Mouse (Mus musculus) CH12.LX (cell line): ENCODE measurements at regions not wholly inside any gene's neighbourhood (a gene's known extent, or its start where the extent isn't known, plus 50 kb on each side); places are given as distances from the start of the nearest gene placed in this dataset.

Experiments
- DNase-seq: peaks from one replicate; pipeline ENCODE4 v3.0.0-alpha.2; 2013; ENCODE audit errors: extremely low read depth
- H3K27ac ChIP-seq: 2 replicates; pipeline ENCODE4 v1.5.1; 2012; ENCODE audit warnings: low read depth, mild to moderate bottlenecking, control low read depth, moderate library complexity; ENCODE audit not compliant: insufficient read depth
- H3K27me3 ChIP-seq: replicated peaks from 2 replicates; pipeline ENCODE3; 2012; ENCODE audit warnings: inconsistent platforms
- H3K36me3 ChIP-seq, 2 experiments: replicated peaks in 1 of 2; 2 replicates each; pipeline versions ENCODE3 to v1.6.1; 2012; ENCODE audit warnings: inconsistent platforms in 1 of 2, low read length in 1 of 2, mild to moderate bottlenecking in 1 of 2, mixed read lengths in 1 of 2, moderate library complexity in 1 of 2; ENCODE audit not compliant: control insufficient read depth in 1 of 2, insufficient read depth in 1 of 2
- H3K4me1 ChIP-seq, 2 experiments: 2 replicates each; pipeline ENCODE4 v1.6.1; 2012; ENCODE audit warnings: inconsistent platforms in 1 of 2, moderate library complexity in 1 of 2; ENCODE audit not compliant: insufficient read depth in 2 of 2, control insufficient read depth in 1 of 2
- H3K4me2 ChIP-seq: 2 replicates; pipeline ENCODE4 v1.6.1; 2012; ENCODE audit warnings: low read depth, mild to moderate bottlenecking, control low read depth; ENCODE audit not compliant: poor library complexity, insufficient read depth, severe bottlenecking
- H3K4me3 ChIP-seq, 3 experiments: fragments of 150-350 bp in 1 of 3; sonication (generic) in 1 of 3; replicated peaks in 1 of 3; 2 replicates each; pipeline versions ENCODE3 to v1.5.1; 2011 to 2012; ENCODE audit warnings: low read depth in 2 of 3, low read length in 2 of 3, mild to moderate bottlenecking in 2 of 3, moderate library complexity in 2 of 3, control low read depth in 1 of 3, improper control_type of control experiment in 1 of 3, inconsistent platforms in 1 of 3, mixed read lengths in 1 of 3; ENCODE audit not compliant: poor library complexity in 1 of 3
- H3K79me2 ChIP-seq: replicated peaks from 2 replicates; pipeline ENCODE4 v1.6.1; 2012; ENCODE audit warnings: mild to moderate bottlenecking, moderate library complexity; ENCODE audit not compliant: control insufficient read depth, poor library complexity, insufficient read depth, severe bottlenecking; ENCODE audit errors: extremely low read depth
- H3K9ac ChIP-seq: 2 replicates; pipeline ENCODE4 v1.6.1; 2012; ENCODE audit warnings: low read depth, mild to moderate bottlenecking, control low read depth, moderate library complexity; ENCODE audit not compliant: insufficient read depth
- H3K9me3 ChIP-seq: replicated peaks from 2 replicates; pipeline ENCODE3; 2012; ENCODE audit warnings: low read length, inconsistent platforms, mixed read lengths
- BHLHE40 ChIP-seq: IDR thresholded peaks from 2 replicates; pipeline ENCODE4 v1.6.1; 2011; ENCODE audit warnings: mild to moderate bottlenecking, low read depth, low read length, improper control_type of control experiment
- CTCF ChIP-seq, 2 experiments: IDR thresholded peaks in 1 of 2; conservative IDR thresholded peaks in 1 of 2; 2 replicates each; pipeline ENCODE4 v1.5.1; 2011 to 2012; ENCODE audit warnings: low read depth in 2 of 2, low read length in 2 of 2, improper control_type of control experiment in 1 of 2, inconsistent platforms in 1 of 2, mild to moderate bottlenecking in 1 of 2, moderate library complexity in 1 of 2
- E2F4 ChIP-seq: IDR thresholded peaks from 2 replicates; pipeline ENCODE4 v1.6.1; 2011; ENCODE audit warnings: low read depth, low read length, improper control_type of control experiment; ENCODE audit not compliant: insufficient replicate concordance
- EP300 ChIP-seq: IDR thresholded peaks from 2 replicates; pipeline ENCODE4 v1.6.1; 2011; ENCODE audit warnings: low read length, improper control_type of control experiment
- ETS1 ChIP-seq: conservative IDR thresholded peaks from 2 replicates; pipeline ENCODE4 v1.6.1; 2012; ENCODE audit warnings: low read depth, mild to moderate bottlenecking, inconsistent platforms, low read length, improper control_type of control experiment, moderate library complexity
- GABPA ChIP-seq: IDR thresholded peaks from 2 replicates; pipeline ENCODE4 v1.6.1; 2012; ENCODE audit warnings: low read depth, low read length, improper control_type of control experiment, inconsistent platforms; ENCODE audit not compliant: insufficient replicate concordance
- HCFC1 ChIP-seq: IDR thresholded peaks from 2 replicates; pipeline ENCODE4 v1.6.1; 2012; ENCODE audit warnings: low read depth, mild to moderate bottlenecking, inconsistent platforms, low read length, improper control_type of control experiment
- IRF4 ChIP-seq: IDR thresholded peaks from 2 replicates; pipeline ENCODE4 v1.6.1; 2014; ENCODE audit warnings: low read depth, mild to moderate bottlenecking, inconsistent platforms, low read length, improper control_type of control experiment
- JUN ChIP-seq: IDR thresholded peaks from 2 replicates; pipeline ENCODE4 v1.6.1; 2011; ENCODE audit warnings: low read depth, mild to moderate bottlenecking, low read length, improper control_type of control experiment, moderate library complexity; ENCODE audit not compliant: insufficient read depth
- KAT2A ChIP-seq: IDR thresholded peaks from 2 replicates; pipeline ENCODE4 v1.6.1; 2012; ENCODE audit warnings: low read length, improper control_type of control experiment, inconsistent platforms; ENCODE audit not compliant: insufficient replicate concordance
- MAFK ChIP-seq: IDR thresholded peaks from 2 replicates; pipeline ENCODE4 v1.6.1; 2011; ENCODE audit warnings: low read length, improper control_type of control experiment; ENCODE audit not compliant: insufficient replicate concordance
- MAX ChIP-seq: IDR thresholded peaks from 2 replicates; pipeline ENCODE4 v1.6.1; 2011; ENCODE audit warnings: low read length, improper control_type of control experiment
- MAZ ChIP-seq: IDR thresholded peaks from 2 replicates; pipeline ENCODE4 v1.6.1; 2012; ENCODE audit warnings: low read depth, mild to moderate bottlenecking, inconsistent platforms, low read length, improper control_type of control experiment, moderate library complexity
- MXI1 ChIP-seq: IDR thresholded peaks from 2 replicates; pipeline ENCODE4 v1.6.1; 2011; ENCODE audit warnings: mild to moderate bottlenecking, low read depth, low read length, improper control_type of control experiment
- MYC ChIP-seq: IDR thresholded peaks from 2 replicates; pipeline ENCODE4 v1.6.1; 2011; ENCODE audit warnings: low read depth, mild to moderate bottlenecking, improper control_type of control experiment, low read length
- NELFE ChIP-seq: IDR thresholded peaks from 2 replicates; pipeline ENCODE4 v1.6.1; 2011; ENCODE audit warnings: low read depth, low read length, improper control_type of control experiment
- NRF1 ChIP-seq: IDR thresholded peaks from 2 replicates; pipeline ENCODE4 v1.6.1; 2014; ENCODE audit warnings: low read depth, mild to moderate bottlenecking, inconsistent platforms, low read length, improper control_type of control experiment, moderate library complexity
- PAX5 ChIP-seq: IDR thresholded peaks from 2 replicates; pipeline ENCODE4 v1.6.1; 2012; ENCODE audit warnings: low read length, inconsistent platforms, mixed read lengths
- POLR2AphosphoS2 ChIP-seq: IDR thresholded peaks from 2 replicates; pipeline ENCODE4 v1.6.1; 2011; ENCODE audit warnings: low read depth, low read length, improper control_type of control experiment
- RAD21 ChIP-seq: IDR thresholded peaks from 2 replicates; pipeline ENCODE4 v1.6.1; 2011; ENCODE audit warnings: low read depth, mild to moderate bottlenecking, low read length, improper control_type of control experiment, moderate library complexity
- RCOR1 ChIP-seq: conservative IDR thresholded peaks from 2 replicates; pipeline ENCODE4 v1.6.1; 2012; ENCODE audit warnings: low read depth, mild to moderate bottlenecking, inconsistent platforms, low read length, improper control_type of control experiment
- SIN3A ChIP-seq: IDR thresholded peaks from 2 replicates; pipeline ENCODE4 v1.6.1; 2012; ENCODE audit warnings: low read length, improper control_type of control experiment, inconsistent platforms
- TBP ChIP-seq: conservative IDR thresholded peaks from 2 replicates; pipeline ENCODE4 v1.6.1; 2011; ENCODE audit warnings: low read depth, low read length, improper control_type of control experiment
- TCF12 ChIP-seq: IDR thresholded peaks from 2 replicates; pipeline ENCODE4 v1.6.1; 2014; ENCODE audit warnings: low read depth, mild to moderate bottlenecking, inconsistent platforms, low read length, improper control_type of control experiment
- UBTF ChIP-seq: IDR thresholded peaks from 2 replicates; pipeline ENCODE4 v1.6.1; 2012; ENCODE audit warnings: low read depth, mild to moderate bottlenecking, inconsistent platforms, low read length, improper control_type of control experiment, moderate library complexity
- USF1 ChIP-seq: IDR thresholded peaks from 2 replicates; pipeline ENCODE4 v1.6.1; 2014; ENCODE audit warnings: low read depth, mild to moderate bottlenecking, inconsistent platforms, low read length, improper control_type of control experiment
- ZC3H11A ChIP-seq: IDR thresholded peaks from 2 replicates; pipeline ENCODE4 v1.6.1; 2012; ENCODE audit warnings: low read depth, mild to moderate bottlenecking, inconsistent platforms, low read length, improper control_type of control experiment
- ZNF384 ChIP-seq: IDR thresholded peaks from 2 replicates; pipeline ENCODE4 v1.6.1; 2012; ENCODE audit warnings: low read depth, low read length, improper control_type of control experiment, inconsistent platforms
- dilution Hi-C: fragments of 300-500 bp; cut with MboI; formaldehyde crosslinking; loops from 2 replicates; pipeline ENCODE4 v1.14.3; 2020; ENCODE audit warnings: low sequenced_read_pairs; ENCODE audit not compliant: extremely low pct_unique_long_range_greater_than_20kb, extremely low pct_ligation_motif_present
- in situ Hi-C: fragments of 300-500 bp; cut with MboI; formaldehyde crosslinking; loops from 3 replicates; pipeline ENCODE4 v1.14.3; 2019; ENCODE audit warnings: low sequenced_read_pairs, low pct_ligation_motif_present, low pct_unique_long_range_greater_than_20kb, mixed read lengths

DNA sequence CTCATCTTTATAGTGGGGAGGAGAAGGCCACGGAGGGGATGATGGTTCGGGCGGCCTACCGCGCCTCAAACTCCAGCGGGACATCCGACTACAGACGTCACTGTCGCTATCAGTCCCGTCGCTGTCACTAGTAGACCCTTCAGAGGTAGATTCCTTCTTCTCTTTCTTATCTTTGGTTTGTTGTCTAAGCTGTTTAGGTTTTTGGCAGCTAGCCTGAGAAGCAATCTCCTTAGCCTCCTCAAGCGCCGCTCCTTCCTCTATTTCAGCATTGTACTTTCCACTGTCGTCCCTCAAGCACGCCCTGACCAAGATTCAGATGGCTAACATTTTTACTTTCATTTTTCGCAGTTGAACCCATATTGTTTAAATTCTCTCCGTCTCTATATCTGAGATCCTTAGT, 76.7 kb upstream of the Tmem150c start:
- Histone ChIP-seq H3K4me1 (peaks cover 0 to 7% of the 10 kb centered on the region in 2 experiments; a peak in 1 of 4 replicates), H3K27ac (no peak overlapping the region), H3K4me3 (no peak overlapping the region), H3K9me3 (peaks cover 1% of the 10 kb centered on the region), H3K4me2 (no peak overlapping the region; the same call in 1 of the 2 replicates), H3K36me3 (no peaks in the 10 kb centered on the region), H3K79me2 (no peaks in the 10 kb centered on the region), H3K27me3 (no peaks in the 10 kb centered on the region), H3K9ac (no peak overlapping the region)
- in situ Hi-C loops: loop anchor here (25.0 kb wide), 1 partner anchor 299 kb away; no protein-coding TSS in a partner anchor
- DNase-seq: no peak
- TF ChIP-seq EP300 (no peak), PAX5 (no peak), NELFE (no peak), MAX (no peak), USF1 (no peak), JUN (no peak), ZNF384 (no peak), TBP (no peak), BHLHE40 (no peak), RAD21 (no peak), ZC3H11A (no peak), UBTF (no peak), CTCF (conservative IDR thresholded peaks at IDR 0.05 in 1 of 2, IDR thresholded peaks at IDR 0.05 in 1 of 2; ENCODE audit: low read depth in 2 of 2, low read length in 2 of 2) (no peak), TCF12 (no peak)
- dilution Hi-C loops: no loop called here

DNA sequence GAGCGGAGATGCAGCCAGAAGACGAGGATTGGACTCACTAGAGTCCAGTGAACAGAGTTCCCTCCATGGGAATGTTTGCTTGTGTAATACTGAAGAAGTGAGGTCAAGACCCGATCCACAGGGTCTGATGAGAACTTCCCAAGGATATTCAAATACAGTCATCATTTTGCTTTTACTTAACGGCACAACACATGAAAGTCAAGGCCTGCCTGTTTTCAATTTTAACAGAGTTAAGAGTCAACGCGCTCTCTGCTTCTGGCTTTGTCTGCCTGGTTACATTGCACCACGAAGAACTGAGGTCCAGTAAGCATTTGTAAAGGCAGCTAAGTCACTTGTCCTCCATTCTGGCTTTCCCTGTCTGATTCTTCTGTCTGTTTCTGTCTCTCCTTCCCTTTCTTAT, 72.5 kb upstream of the Tmem150c start:
- TF ChIP-seq ZC3H11A (no peak), E2F4 (no peak), NRF1 (no peak), MAZ (no peak), MAFK (no peak), IRF4 (no peak), CTCF (conservative IDR thresholded peaks at IDR 0.05 in 1 of 2, IDR thresholded peaks at IDR 0.05 in 1 of 2; ENCODE audit: low read depth in 2 of 2, low read length in 2 of 2) (no peak), PAX5 (no peak), MYC (no peak), RCOR1 (no peak), KAT2A (no peak), HCFC1 (no peak), SIN3A (no peak), GABPA (no peak), NELFE (no peak), UBTF (no peak), ETS1 (no peak), MXI1 (no peak), POLR2AphosphoS2 (no peak)
- Histone ChIP-seq H3K9ac (no peak overlapping the region), H3K9me3 (no peaks in the 10 kb centered on the region), H3K27me3 (no peaks in the 10 kb centered on the region), H3K27ac (no peak overlapping the region), H3K4me2 (no peak overlapping the region), H3K4me1 (no peaks in the 10 kb centered on the region), H3K36me3 (no peaks in the 10 kb centered on the region), H3K79me2 (no peaks in the 10 kb centered on the region), H3K4me3 (no peak overlapping the region)
- no peak for DNase-seq
- dilution Hi-C loops (no loop called here), in situ Hi-C loops (loop anchor here (25.0 kb wide), 1 partner anchor 295 kb away; no protein-coding TSS in a partner anchor)
